Mouse (Mus musculus) lung, embryonic 16.5 days (tissue): Measurements from ENCODE around the gene Arpc5. TPM values are rescaled to one million over a fixed set of nuclear protein-coding genes. Genes with fewer than 3 reads are reported as not detected.
A peak's percentile ranks its signal among the peaks of the same experiment; 100 is the strongest.
"Not testable (repeated sequence)": the region's sequence is repeated elsewhere in the genome, so short reads cannot be mapped to it uniquely, and the experiment has no call there.

Experiments
- ATAC-seq: fragments of 200-750 bp; cut with Nextera tagmentation; 2 replicates; pipeline ENCODE4 v1.8.0; 2017; ENCODE audit warnings: low read depth, mild to moderate bottlenecking, moderate library complexity
- H3K27ac ChIP-seq: fragments of 300-500 bp; sonication (generic); 2 replicates; pipeline ENCODE4 v1.5.1; 2014; ENCODE audit warnings: mild to moderate bottlenecking, control low read depth, low read length
- H3K27me3 ChIP-seq: fragments of 300-500 bp; sonication (generic); 2 replicates; pipeline ENCODE4 v1.6.1; 2014; ENCODE audit warnings: low read depth, low read length, mixed read lengths; ENCODE audit not compliant: control insufficient read depth, insufficient read depth
- H3K36me3 ChIP-seq: fragments of 300-500 bp; sonication (generic); 2 replicates; pipeline ENCODE4 v1.6.1; 2014; ENCODE audit warnings: low read length; ENCODE audit not compliant: control insufficient read depth, insufficient read depth
- H3K4me1 ChIP-seq: fragments of 300-500 bp; sonication (generic); replicated peaks from 2 replicates; pipeline ENCODE4 v1.6.1; 2014; ENCODE audit warnings: low read length, mixed read lengths; ENCODE audit not compliant: control insufficient read depth, insufficient read depth
- H3K4me2 ChIP-seq: fragments of 300-500 bp; sonication (generic); 2 replicates; pipeline ENCODE4 v1.6.1; 2014; ENCODE audit warnings: low read depth, low read length, control low read depth
- H3K4me3 ChIP-seq: fragments of 300-500 bp; sonication (generic); 2 replicates; pipeline ENCODE4 v1.5.1; 2014; ENCODE audit warnings: mild to moderate bottlenecking, low read length, control low read depth
- H3K9ac ChIP-seq: fragments of 300-500 bp; sonication (generic); 2 replicates; pipeline ENCODE4 v1.6.1; 2014; ENCODE audit warnings: low read length, control low read depth
- H3K9me3 ChIP-seq: fragments of 300-500 bp; sonication (generic); 2 replicates; pipeline ENCODE4 v1.6.1; 2016; ENCODE audit warnings: low read length; ENCODE audit not compliant: control insufficient read depth
- WGBS: fragments of 180-500 bp; shearing (Covaris S2); extraction: QIAGEN DNeasy Blood & Tissue Kit; methylation state at CpG from one replicate; pipeline ENCODE4 v1.1.7; 2014; 5-methylcytosine and 5-hydroxymethylcytosine counted together
- polyA plus RNA-seq: library from polyadenylated mRNA; unstranded; fragments of >200 nt; fragmentation: Nextera tagmentation; extraction: Ambion mirVana; gene quantifications from 2 replicates; pipeline ENCODE4 v1.2.1, GENCODE M21; 2015

The Arpc5 gene
- polyA plus RNA-seq, 1 experiment from 2014 or later: 285 TPM

GRCm38 (mm10) chr1:152771016-152771415 lies 4.7 kb downstream of the Arpc5 start:
- no peak overlapping the region for H3K4me3 ChIP-seq
- no peaks in the 10 kb centered on the region for H3K27me3 ChIP-seq
- H3K27ac ChIP-seq: no peak overlapping the region
- peaks cover 7% of the 10 kb centered on the region for H3K4me1 ChIP-seq
- no peak overlapping the region for H3K9ac ChIP-seq
- 90% methylated on average over 9 of the region's 9 CpGs for WGBS
- H3K4me2 ChIP-seq: no peak overlapping the region
- peaks cover 23% of the 10 kb centered on the region for H3K36me3 ChIP-seq
- H3K9me3 ChIP-seq: no peaks in the 10 kb centered on the region
- ATAC-seq: no peak

DNA sequence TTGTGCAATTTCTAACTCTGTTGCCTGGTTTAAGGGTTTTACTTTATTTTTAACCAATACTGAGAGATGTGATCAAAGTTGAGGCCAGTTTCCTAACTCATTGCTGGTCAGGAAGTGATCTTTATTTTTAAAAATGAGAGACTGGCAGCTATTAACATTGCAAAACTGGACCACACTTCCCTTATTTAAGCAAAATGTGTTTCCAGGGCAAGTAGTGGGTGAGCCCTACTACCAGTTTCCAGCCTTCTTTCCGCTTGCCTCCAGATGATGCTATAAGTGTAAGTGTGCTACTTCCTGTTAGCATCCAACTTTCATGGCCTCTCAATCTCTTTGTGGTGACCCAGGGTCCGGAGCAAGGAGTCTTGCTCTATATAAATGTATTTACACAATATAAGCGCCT lies 8.3 kb downstream of the Arpc5 start:
- H3K4me3 ChIP-seq, H3K9ac ChIP-seq, H3K27ac ChIP-seq, H3K4me2 ChIP-seq, H3K9me3 ChIP-seq, H3K4me1 ChIP-seq, H3K27me3 ChIP-seq, ATAC-seq: not testable (repeated sequence)
- H3K36me3 ChIP-seq: peaks cover 19% of the 10 kb centered on the region
- 74% methylated on average over 3 of the region's 3 CpGs for whole genome bisulfite sequencing

GRCm38 (mm10) chr1:152779071-152779737 lies 12.9 kb downstream of the Arpc5 start:
- no peak overlapping the region for H3K4me2 ChIP-seq
- 24% methylated on average over 10 of the region's 10 CpGs for WGBS

DNA sequence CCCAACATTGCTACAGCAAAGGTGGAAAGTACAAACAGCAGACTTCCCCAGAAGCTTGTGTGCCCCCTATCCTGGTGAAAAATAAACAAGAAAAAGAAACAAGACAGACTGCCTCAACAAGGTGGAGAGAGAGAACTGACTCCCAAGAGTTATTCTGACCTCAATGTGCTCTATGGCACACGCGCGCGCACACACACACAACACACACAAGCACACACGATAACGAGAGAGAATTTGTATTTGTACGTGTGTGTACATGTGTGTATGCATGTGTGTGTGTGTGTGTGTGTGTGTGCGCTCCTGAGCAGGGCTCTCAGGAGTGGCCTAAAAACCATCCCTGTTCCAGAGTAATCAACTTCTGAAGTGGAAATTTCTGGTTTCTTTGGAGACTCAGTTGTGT lies 18.3 kb downstream of the Arpc5 start:
- ATAC-seq: no peak
- Histone ChIP-seq H3K4me3 (no peak overlapping the region), H3K4me1 (no peaks in the 10 kb centered on the region), H3K9ac (no peak overlapping the region), H3K36me3 (no peaks in the 10 kb centered on the region), H3K9me3 (no peaks in the 10 kb centered on the region), H3K27ac (no peak overlapping the region), H3K27me3 (no peaks in the 10 kb centered on the region), H3K4me2 (no peak overlapping the region)
- 90% methylated on average over 8 of the region's 8 CpGs for WGBS

More at GRCm38 (mm10) chr1:152779071-152779737, 12.9 kb downstream of the Arpc5 start:
- ATAC-seq: peak; percentile 81
- H3K36me3 ChIP-seq: peaks cover 4% of the 10 kb centered on the region
- H3K9me3 ChIP-seq: no peaks in the 10 kb centered on the region
- no peak overlapping the region for H3K27ac ChIP-seq
- H3K4me3 ChIP-seq: no peak overlapping the region
- H3K27me3 ChIP-seq: no peaks in the 10 kb centered on the region
- no peaks in the 10 kb centered on the region for H3K4me1 ChIP-seq
- H3K9ac ChIP-seq: no peak overlapping the region

- H3K9ac ChIP-seq, H3K27me3 ChIP-seq, ATAC-seq, H3K4me3 ChIP-seq, H3K4me1 ChIP-seq, H3K9me3 ChIP-seq, H3K4me2 ChIP-seq, H3K27ac ChIP-seq, H3K36me3 ChIP-seq: not testable (repeated sequence)
- WGBS: 74% methylated on average over 3 of the region's 3 CpGs
Measured at GRCm38 (mm10) chr1:152785446-152785845, 19.1 kb downstream of the Arpc5 start.

- no peaks in the 10 kb centered on the region; the same call in 1 of the 2 replicates for H3K4me1 ChIP-seq
- ATAC-seq: no peak
- no peak overlapping the region for H3K4me2 ChIP-seq
- no peak overlapping the region for H3K27ac ChIP-seq
- no peaks in the 10 kb centered on the region for H3K27me3 ChIP-seq
- no peak overlapping the region for H3K4me3 ChIP-seq
- 73% methylated on average over 4 of the region's 4 CpGs for WGBS
- H3K36me3 ChIP-seq: no peaks in the 10 kb centered on the region
- no peaks in the 10 kb centered on the region for H3K9me3 ChIP-seq
- H3K9ac ChIP-seq: no peak overlapping the region
Measured at GRCm38 (mm10) chr1:152786953-152787352, 20.6 kb downstream of the Arpc5 start.

DNA sequence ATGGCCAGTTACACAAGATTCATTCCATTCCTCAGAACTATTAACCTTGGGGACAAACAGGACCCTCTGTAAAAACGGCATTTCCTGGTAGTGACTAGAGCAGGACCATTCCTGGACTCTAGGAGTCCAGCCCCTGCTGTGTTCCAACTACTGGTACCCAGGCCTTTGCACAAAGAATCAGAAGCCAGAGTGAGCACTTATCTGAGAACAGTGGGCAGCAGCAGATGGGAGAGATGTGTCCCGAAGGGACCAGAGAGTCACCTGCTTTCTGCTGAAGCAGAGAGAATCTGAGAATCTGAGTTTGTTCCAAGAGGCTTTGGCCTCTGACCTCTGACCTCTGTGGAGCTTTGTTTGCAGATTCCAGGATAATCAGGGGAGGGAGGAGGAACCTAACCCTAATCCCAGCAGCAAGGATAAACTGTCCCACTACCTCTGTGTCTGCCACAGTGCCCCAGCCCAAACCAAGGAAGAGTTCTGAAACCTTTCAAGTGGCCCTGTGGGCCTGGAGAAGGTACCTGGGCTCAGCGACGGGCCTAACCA lies 21.8 kb downstream of the Arpc5 start:
- H3K27ac ChIP-seq: no peak overlapping the region
- no peaks in the 10 kb centered on the region for H3K36me3 ChIP-seq
- no peak overlapping the region for H3K9ac ChIP-seq
- no peak overlapping the region for H3K4me3 ChIP-seq
- no peak overlapping the region for H3K4me2 ChIP-seq
- no peaks in the 10 kb centered on the region for H3K9me3 ChIP-seq
- H3K4me1 ChIP-seq: no peaks in the 10 kb centered on the region; the same call in 1 of the 2 replicates
- no peak for ATAC-seq
- H3K27me3 ChIP-seq: no peaks in the 10 kb centered on the region
- WGBS: 39% methylated on average over 4 of the region's 4 CpGs

GRCm38 (mm10) chr1:152790254-152790653 lies 23.9 kb downstream of the Arpc5 start:
- Histone ChIP-seq H3K27me3 (no peaks in the 10 kb centered on the region), H3K27ac (peak overlapping the region; percentile 7), H3K4me3 (no peak overlapping the region), H3K4me2 (peak overlapping the region; percentile 28; the same call in 1 of the 2 replicates), H3K36me3 (no peaks in the 10 kb centered on the region), H3K9ac (no peak overlapping the region), H3K9me3 (no peaks in the 10 kb centered on the region), H3K4me1 (no peaks in the 10 kb centered on the region; the same call in 1 of the 2 replicates)
- 35% methylated on average over 12 of the region's 12 CpGs for WGBS
- 0 out of 2 replicates have a peak, but pooled peaks have one; percentile 51 for ATAC-seq

- 9% methylated on average over 6 of the region's 6 CpGs for WGBS
- H3K4me2 ChIP-seq: no peak overlapping the region; the same call in 1 of the 2 replicates
- no peak overlapping the region for H3K4me3 ChIP-seq
- no peaks in the 10 kb centered on the region for H3K9me3 ChIP-seq
- H3K36me3 ChIP-seq: no peaks in the 10 kb centered on the region
- peak; percentile 79 for ATAC-seq
- H3K27ac ChIP-seq: peak overlapping the region; percentile 17
- H3K27me3 ChIP-seq: no peaks in the 10 kb centered on the region
- H3K4me1 ChIP-seq: no peaks in the 10 kb centered on the region; the same call in 1 of the 2 replicates
- H3K9ac ChIP-seq: no peak overlapping the region
Measured at GRCm38 (mm10) chr1:152790821-152791220, 24.5 kb downstream of the Arpc5 start.
